29 mouse cellular contexts compared by ENCODE assay signal in genomic region chr2:113187158-113187557, GRCm38 (mm10). TPM values are rescaled to one million over a fixed set of nuclear protein-coding genes. Genes with fewer than 3 reads are reported as not detected.
A peak's percentile ranks its signal among the peaks of the same experiment; 100 is the strongest.
DNase-seq lines count a peak whose midpoint lies in the region; ATAC-seq lines count a peak whose summit lies in the region.
"Had no signal": no experiment of that assay in that cellular context is flagged by ENCODE, and none has a peak within 500 bp of the region (broad histone marks: within the 10 kb centered on the region; RNA-seq: fewer than 3 reads in every experiment).

No protein-coding gene starts in this region.

- H3K27ac ChIP-seq in kidney, embryonic 15.5 days: no peak overlapping the region
- no peak overlapping the region for H3K27ac ChIP-seq in kidney, embryonic 16.5 days (ENCODE audit: low read length)
- H3K27ac ChIP-seq: embryonic facial prominence, embryonic 10.5 days; embryonic facial prominence, embryonic 13.5 days; forebrain, embryonic 10.5 days; forebrain, embryonic 13.5 days; hindbrain, embryonic 15.5 days had no signal

- intact Hi-C loops in left cerebral cortex, postnatal 25 days (cut with DNase I): no loop called here

- no peak overlapping the region for H3K4me3 ChIP-seq in kidney, embryonic 15.5 days (replicated peaks)
- H3K4me3 ChIP-seq in kidney, embryonic 16.5 days (ENCODE audit: low read length): no peak overlapping the region
- H3K4me3 ChIP-seq: embryonic facial prominence, embryonic 10.5 days; embryonic facial prominence, embryonic 13.5 days; erythroblast, embryonic 14.5 days; forebrain, embryonic 10.5 days; forebrain, embryonic 13.5 days; hindbrain, embryonic 15.5 days had no signal

- peak; percentile 62; the same call in 1 of the 2 replicates for ATAC-seq in kidney, embryonic 15.5 days (replicated peaks; ENCODE audit: low FRiP score)
- no peak for ATAC-seq in kidney, embryonic 16.5 days (ENCODE audit: low FRiP score, low TSS enrichment)
- ATAC-seq: activated CD4-positive, CD25-positive, alpha-beta regulatory T cell, adult 4 months; CD4-positive, CD25-positive, alpha-beta regulatory T cell, adult 4 months; forebrain, embryonic 13.5 days; forebrain, embryonic 16.5 days had no signal

- DNase-seq in layer of hippocampus, adult 18-20 months (ENCODE audit: low spot score in 2 of 2): peak; percentile 31 to 56
- DNase-seq in layer of hippocampus, adult 9-10 months (ENCODE audit: low spot score): no peak
- peak; percentile 0 for DNase-seq in Muller cell, postnatal 12 days (ENCODE audit: inconsistent ontology term)
- peak; percentile 39 for DNase-seq in layer of hippocampus, adult 9-11 months
- no peak for DNase-seq in left cerebral cortex, postnatal 25 days (ENCODE audit: low spot score in 2 of 2)
- DNase-seq: adrenal gland, adult 8-10 months; adrenal gland, postnatal 25 days; cerebellum, adult 11-12 months; cerebellum, adult 8-10 months; cerebellum, postnatal 10 days; cerebellum, postnatal 36 days; embryo, embryonic 11 days; gastrocnemius, postnatal 10 days; gastrocnemius, postnatal 36 days had no signal

- 51% methylated on average over 6 of the region's 6 CpGs for WGBS in kidney, embryonic 15.5 days
- WGBS in kidney, embryonic 16.5 days: 59% methylated on average over 6 of the region's 6 CpGs

- no peak overlapping the region for H3K4me2 ChIP-seq in kidney, embryonic 15.5 days
- no peak overlapping the region for H3K4me2 ChIP-seq in kidney, embryonic 16.5 days (replicated peaks; ENCODE audit: low read depth, low read length)
- H3K4me2 ChIP-seq: embryonic facial prominence, embryonic 13.5 days; forebrain, embryonic 13.5 days; heart, embryonic 11.5 days; hindbrain, embryonic 15.5 days had no signal

- no peaks in the 10 kb centered on the region for H3K36me3 ChIP-seq in kidney, embryonic 15.5 days
- no peaks in the 10 kb centered on the region for H3K36me3 ChIP-seq in kidney, embryonic 16.5 days (ENCODE audit: insufficient read depth, low read length)
- H3K36me3 ChIP-seq: embryonic facial prominence, embryonic 10.5 days; embryonic facial prominence, embryonic 13.5 days; forebrain, embryonic 10.5 days; hindbrain, embryonic 15.5 days had no signal

- H3K27me3 ChIP-seq in kidney, embryonic 15.5 days: no peaks in the 10 kb centered on the region
- no peaks in the 10 kb centered on the region for H3K27me3 ChIP-seq in kidney, embryonic 16.5 days (ENCODE audit: insufficient read depth, low read length)
- H3K27me3 ChIP-seq: embryonic facial prominence, embryonic 13.5 days; forebrain, embryonic 13.5 days; hindbrain, embryonic 15.5 days had no signal

- no peaks in the 10 kb centered on the region for H3K4me1 ChIP-seq in kidney, embryonic 15.5 days
- H3K4me1 ChIP-seq in kidney, embryonic 16.5 days (ENCODE audit: insufficient read depth, low read length): no peaks in the 10 kb centered on the region
- H3K4me1 ChIP-seq: embryonic facial prominence, embryonic 10.5 days; embryonic facial prominence, embryonic 13.5 days; forebrain, embryonic 10.5 days; forebrain, embryonic 13.5 days; hindbrain, embryonic 15.5 days had no signal

- no peak overlapping the region for H3K9ac ChIP-seq in kidney, embryonic 15.5 days
- H3K9ac ChIP-seq in kidney, embryonic 16.5 days (replicated peaks; ENCODE audit: low read length): no peak overlapping the region
- H3K9ac ChIP-seq: embryonic facial prominence, embryonic 13.5 days; forebrain, embryonic 13.5 days; hindbrain, embryonic 15.5 days had no signal

- H3K9me3 ChIP-seq in kidney, embryonic 15.5 days (replicated peaks): no peaks in the 10 kb centered on the region
- no peaks in the 10 kb centered on the region for H3K9me3 ChIP-seq in kidney, embryonic 16.5 days (ENCODE audit: low read length)
- H3K9me3 ChIP-seq: embryonic facial prominence, embryonic 10.5 days; embryonic facial prominence, embryonic 13.5 days; forebrain, embryonic 10.5 days; forebrain, embryonic 13.5 days; hindbrain, embryonic 15.5 days had no signal

RNA-seq across cellular contexts. Expression of gene Ryr3, which starts 29.7 kb away (rescaled TPM):
- 0.56 and 1.0 TPM in 2 replicates for polyA plus RNA-seq in kidney, embryonic 15.5 days (2015; fragmentation: Nextera tagmentation; extraction: Ambion mirVana)
- polyA plus RNA-seq in kidney, embryonic 16.5 days (2015; fragmentation: Nextera tagmentation; extraction: Ambion mirVana): 0.82 and 1.6 TPM in 2 replicates
- total RNA-seq in layer of hippocampus, adult 18-20 months (2021): 10 to 100 TPM; 55.8 to 68.2 TPM
- total RNA-seq in left cerebral cortex, postnatal 25 days (2021): 10 to 100 TPM; 25.9 to 44.0 TPM
- total RNA-seq: granulocyte monocyte progenitor cell, adult 5-6 weeks; hematopoietic stem cell, adult 5-6 weeks; MEL had no signal
- polyA plus RNA-seq: erythroblast, embryonic 14.5 days had no signal

Comparison
In these comparisons a context has a peak if more than half of its experiments do, and no peak if none do; other contexts are left out.
1. DNase-seq: peak in layer of hippocampus, adult 18-20 months (2 of 2), Muller cell, postnatal 12 days (single experiment) and layer of hippocampus, adult 9-11 months (single experiment); none in layer of hippocampus, adult 9-10 months (single experiment) and left cerebral cortex, postnatal 25 days (0 of 2).